Mouse (Mus musculus) olfactory bulb, adult 2 months (tissue): ENCODE data around the gene Mapk11. TPM values are rescaled to one million over a fixed set of nuclear protein-coding genes. Genes with fewer than 3 reads are reported as not detected.

ENCODE experiments used
- H3K27ac ChIP-seq: fragments of 200-500 bp; 2 replicates; pipeline ENCODE4 v1.5.1; 2012; ENCODE audit warnings: low read depth, low read length; ENCODE audit not compliant: insufficient read depth
- H3K4me1 ChIP-seq: fragments of 200-500 bp; 2 replicates; pipeline ENCODE4 v1.6.1; 2012; ENCODE audit warnings: low read length; ENCODE audit not compliant: control insufficient read depth, insufficient read depth
- H3K4me3 ChIP-seq: fragments of 200-500 bp; 2 replicates; pipeline ENCODE4 v1.5.1; 2012; ENCODE audit warnings: mild to moderate bottlenecking, low read depth, low read length, moderate library complexity; ENCODE audit not compliant: insufficient read depth
- CTCF ChIP-seq: fragments of 200-500 bp; IDR thresholded peaks from 2 replicates; pipeline ENCODE4 v1.5.1; 2012; ENCODE audit warnings: low read depth, mild to moderate bottlenecking, low read length, moderate library complexity; ENCODE audit not compliant: insufficient read depth
- POLR2A ChIP-seq: fragments of 200-500 bp; IDR thresholded peaks from 2 replicates; pipeline ENCODE4 v1.6.1; 2012; ENCODE audit warnings: mild to moderate bottlenecking, low read depth, low read length, moderate library complexity; ENCODE audit not compliant: insufficient read depth
- WGBS: fragments of 180-500 bp; shearing (Covaris S2); methylation state at CpG from one replicate; pipeline ENCODE4 v1.1.7; 2018; 5-methylcytosine and 5-hydroxymethylcytosine counted together
- polyA plus RNA-seq: library from polyadenylated mRNA; stranded (reverse); fragments of >200 nt; gene quantifications from 2 replicates; pipeline ENCODE4 v1.2.4, GENCODE M21; 2012; ENCODE audit warnings: low replicate concordance; ENCODE audit not compliant: missing spikeins, insufficient read depth, insufficient read length

Mapk11 gene
- polyA plus RNA-seq, 1 experiment = not detected

DNA sequence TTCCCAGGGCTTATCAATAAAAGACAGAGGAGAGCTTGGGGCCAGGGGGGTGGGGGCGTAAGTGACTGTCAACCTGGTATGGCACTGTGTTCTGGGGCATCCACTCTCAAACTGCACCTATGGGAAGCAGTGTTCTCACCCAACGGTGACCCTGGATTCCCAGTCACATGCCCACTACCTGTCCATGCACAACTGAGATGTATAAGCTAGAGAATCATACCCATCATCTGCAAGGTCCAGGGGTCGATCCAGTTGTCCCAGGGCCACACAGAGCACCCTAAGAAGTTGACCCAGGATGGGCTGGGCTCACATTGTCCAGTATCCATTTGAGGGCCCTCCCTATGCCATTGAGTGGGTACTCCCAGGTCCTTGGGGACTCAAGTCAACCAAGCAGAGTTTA is 25.1 kb downstream of the Mapk11 start:
- 93% methylated on average over 3 of the region's 3 CpGs for WGBS
- TF ChIP-seq CTCF (no peak), POLR2A (no peak)
- Histone ChIP-seq H3K4me3 (no peak overlapping the region), H3K27ac (no peak overlapping the region), H3K4me1 (peaks cover 43% of the 10 kb centered on the region)

DNA sequence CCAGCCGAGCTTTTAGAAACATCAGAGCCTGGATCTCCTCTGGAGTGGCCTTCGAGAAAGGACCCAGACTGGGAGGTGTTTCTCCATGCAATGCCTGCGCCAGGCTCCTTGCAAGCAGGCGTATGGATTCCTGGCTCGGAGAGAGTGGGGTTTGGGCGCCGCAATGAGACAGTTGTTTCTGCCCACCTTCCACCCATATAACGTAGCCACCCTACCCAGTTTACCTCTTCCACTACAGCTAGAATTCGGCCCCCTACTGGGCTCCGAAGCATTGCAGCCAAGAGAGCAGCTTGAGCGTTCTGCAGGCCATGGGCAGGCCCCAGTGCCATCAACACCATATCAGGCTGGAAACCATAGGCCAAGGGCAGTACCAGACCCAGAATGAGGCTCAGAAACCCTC is 25.8 kb downstream of the Mapk11 start:
- Histone ChIP-seq H3K4me1 (peaks cover 37% of the 10 kb centered on the region), H3K27ac (peak overlapping the region; percentile 47; the same call in 1 of the 2 replicates)

DNA sequence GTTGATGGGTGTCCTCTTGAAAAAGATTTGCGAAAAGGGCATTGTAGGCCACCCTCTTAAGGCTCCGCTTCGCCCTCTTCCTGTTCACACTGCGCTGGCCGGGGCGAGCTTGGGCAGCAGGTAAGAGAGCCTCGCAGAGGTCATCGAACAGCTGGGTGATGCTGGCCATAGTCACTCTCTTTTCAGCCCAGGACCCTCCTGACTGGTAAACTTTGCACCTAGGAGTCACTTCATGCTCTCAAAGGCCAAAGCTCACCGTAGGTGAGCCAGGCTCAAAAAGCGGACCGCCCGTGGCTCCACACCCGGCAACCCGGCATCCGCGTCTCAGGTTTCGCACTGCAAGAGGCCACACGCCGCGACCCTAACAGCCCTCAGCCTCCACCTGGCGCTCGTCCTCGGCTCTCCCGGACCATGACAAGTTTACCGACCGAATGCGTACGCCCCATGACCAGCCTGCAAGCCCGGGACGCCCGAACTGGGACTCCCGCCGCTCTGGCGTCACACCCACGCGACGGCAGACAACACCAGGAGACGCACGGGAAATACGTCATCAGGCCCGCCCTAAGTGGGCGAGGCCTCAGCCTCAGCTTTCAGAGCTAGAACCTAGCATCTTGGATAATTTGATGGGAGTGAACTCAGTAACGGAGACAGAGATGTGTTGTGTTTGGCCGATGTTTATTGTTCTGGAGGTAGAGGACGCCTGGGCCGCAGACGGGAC is 26.6 kb downstream of the Mapk11 start, which contains the start of gene Tubgcp6:
Gene Tubgcp6, minus strand, starts transcription at position 464 of the 718 bp plus-strand sequence.
- Histone ChIP-seq H3K4me1 (peaks cover 32% of the 10 kb centered on the region), H3K27ac (peak within 1 kb of the TSS; percentile 47), H3K4me3 (peak within 1 kb of the TSS; percentile 81)
- peak; percentile 74; the same call in 1 of the 2 replicates for TF ChIP-seq POLR2A
- no peak for TF ChIP-seq CTCF
- WGBS = under 1% methylated on average over 47 of the region's 47 CpGs

More for the DNA sequence above, 25.8 kb downstream of the Mapk11 start:
- 13% methylated on average over 11 of the region's 11 CpGs for WGBS
- TF ChIP-seq CTCF = peak; percentile 25; the same call in 1 of the 2 replicates
- no peak for TF ChIP-seq POLR2A
- H3K4me3 ChIP-seq = peak overlapping the region; percentile 81

DNA sequence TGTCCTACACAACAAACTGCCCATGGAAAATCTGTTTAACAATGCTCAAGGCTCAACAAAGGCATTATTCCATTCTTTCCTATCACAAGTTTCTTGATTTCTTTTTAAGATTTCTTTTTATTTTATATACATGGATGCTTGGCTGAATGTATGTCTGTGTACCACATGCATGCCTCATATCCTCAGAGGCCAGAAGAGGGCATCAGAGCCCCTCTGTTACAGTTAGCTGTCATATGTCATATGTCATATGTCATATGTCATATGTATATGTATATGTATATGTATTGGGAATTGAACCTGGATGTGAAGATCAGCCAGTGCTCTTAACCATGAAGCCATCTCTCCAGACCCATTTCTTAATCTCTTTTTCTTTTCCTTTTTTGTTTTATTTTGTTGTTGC is 31.4 kb downstream of the Mapk11 start:
- H3K4me1 ChIP-seq = peaks cover 17% of the 10 kb centered on the region
- no peak for TF ChIP-seq POLR2A
- TF ChIP-seq CTCF = no peak
- H3K27ac ChIP-seq = no peak overlapping the region
- no peak overlapping the region for H3K4me3 ChIP-seq

DNA sequence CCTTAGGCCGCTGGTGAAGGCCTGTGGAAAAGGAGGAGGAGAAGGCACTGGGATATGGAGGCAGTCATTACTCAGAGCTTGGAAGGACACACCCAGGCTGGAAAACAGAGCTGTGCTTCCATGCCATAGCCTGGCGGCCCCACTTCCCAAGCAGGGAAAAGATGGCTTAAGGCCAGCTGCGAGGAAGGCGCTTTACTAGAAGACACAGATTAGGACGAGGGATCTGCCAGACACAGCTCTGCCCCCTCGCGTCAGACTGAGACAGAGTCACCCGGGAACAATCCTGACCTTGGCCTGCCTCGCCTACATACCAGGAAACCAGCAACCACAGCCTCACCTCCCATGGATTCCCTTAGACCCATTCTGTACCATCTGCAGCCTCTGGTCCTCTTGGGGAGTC is 39.3 kb downstream of the Mapk11 start:
- H3K4me1 ChIP-seq = no peaks in the 10 kb centered on the region
- no peak overlapping the region for H3K27ac ChIP-seq
- no peak overlapping the region for H3K4me3 ChIP-seq
- 67% methylated on average over 9 of the region's 9 CpGs for WGBS
- no peak for TF ChIP-seq CTCF
- TF ChIP-seq POLR2A = no peak

DNA sequence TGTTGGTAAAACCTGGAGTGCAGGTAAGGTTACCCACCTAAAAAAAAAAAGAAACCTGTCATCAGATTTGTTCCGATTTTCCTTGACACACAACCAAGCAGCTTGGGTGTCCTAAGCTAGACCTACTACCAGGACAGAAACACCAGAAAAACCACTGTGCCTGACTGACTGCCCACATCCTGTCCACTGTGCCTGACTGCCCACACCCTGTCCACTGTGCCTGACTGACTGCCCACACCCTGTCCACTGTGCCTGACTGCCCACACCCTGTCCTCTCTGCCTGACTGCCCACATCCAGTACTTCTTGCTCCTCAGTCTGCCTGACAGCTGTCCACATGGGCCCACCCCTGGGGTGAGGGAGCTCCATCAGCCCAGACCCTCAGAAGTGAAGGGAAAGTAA is 42.5 kb downstream of the Mapk11 start:
- Histone ChIP-seq H3K4me1 (no peaks in the 10 kb centered on the region), H3K27ac (no peak overlapping the region), H3K4me3 (no peak overlapping the region)
- TF ChIP-seq POLR2A = no peak
- no peak for TF ChIP-seq CTCF
- 95% methylated on average over 1 of the region's 1 CpGs for WGBS

DNA sequence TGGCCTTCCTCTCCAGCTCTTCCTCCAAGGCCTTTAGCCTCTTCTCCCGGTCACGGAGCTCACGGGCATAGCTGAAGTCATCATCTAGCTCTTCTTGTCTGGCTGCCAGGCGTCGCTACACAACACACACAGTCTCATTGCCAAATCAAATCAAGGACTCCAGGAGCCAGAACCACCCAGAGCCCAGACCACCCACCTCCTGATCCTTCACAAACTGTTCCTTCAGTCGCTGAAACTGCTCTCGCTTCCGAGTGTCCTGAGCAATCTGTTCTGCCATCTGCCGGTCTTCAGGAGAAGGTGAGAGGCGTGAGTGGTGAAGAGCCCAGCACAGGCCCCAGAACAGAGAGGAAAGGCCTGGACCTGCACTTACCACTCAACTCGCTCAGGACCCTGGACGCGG is 43.4 kb downstream of the Mapk11 start:
- Histone ChIP-seq H3K27ac (no peak overlapping the region), H3K4me1 (no peaks in the 10 kb centered on the region), H3K4me3 (no peak overlapping the region)
- TF ChIP-seq CTCF = no peak
- TF ChIP-seq POLR2A = no peak
- 81% methylated on average over 13 of the region's 13 CpGs for WGBS

DNA sequence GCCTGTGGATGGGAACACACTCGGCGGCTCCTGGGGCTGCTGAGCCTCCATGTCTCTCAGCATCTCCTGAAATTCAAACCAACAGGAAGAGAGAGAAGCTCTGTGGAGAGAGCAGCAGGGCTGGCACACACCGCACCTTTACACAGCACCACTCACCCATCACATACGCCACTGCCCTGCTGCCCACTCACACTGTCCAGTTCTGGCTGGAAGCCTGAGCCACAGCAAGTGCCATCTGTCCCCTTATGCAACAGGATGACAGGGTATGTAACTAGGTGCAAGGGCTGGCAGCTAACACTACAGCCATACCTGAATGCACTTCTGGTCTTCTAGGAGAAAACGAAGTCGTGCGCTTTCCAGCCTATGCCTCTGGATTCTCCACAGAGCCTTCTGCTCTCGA is 45.0 kb downstream of the Mapk11 start:
- no peak for TF ChIP-seq CTCF
- Histone ChIP-seq H3K4me3 (no peak overlapping the region), H3K4me1 (no peaks in the 10 kb centered on the region), H3K27ac (no peak overlapping the region)
- WGBS = 92% methylated on average over 8 of the region's 8 CpGs

DNA sequence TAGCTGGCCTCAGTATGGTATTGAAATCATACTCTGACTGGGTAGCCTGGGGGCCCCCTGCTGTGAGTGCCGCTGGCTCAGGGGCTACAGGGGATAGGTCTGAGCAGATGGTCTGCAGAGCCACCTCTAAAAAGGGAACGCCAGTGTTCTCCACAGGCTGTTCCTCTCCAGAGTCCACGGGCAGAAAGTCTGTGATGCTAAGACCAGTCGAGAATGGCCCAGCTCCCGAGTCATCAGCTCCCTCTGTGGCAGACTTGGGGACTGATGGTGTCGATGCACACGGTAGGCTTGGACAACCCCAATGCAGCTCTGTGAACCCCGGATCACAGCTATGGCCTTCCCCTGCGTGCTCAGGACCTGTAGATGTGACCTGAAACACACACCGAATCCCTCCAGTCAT is 45.5 kb downstream of the Mapk11 start:
- Histone ChIP-seq H3K27ac (no peak overlapping the region), H3K4me1 (no peaks in the 10 kb centered on the region), H3K4me3 (no peak overlapping the region)
- TF ChIP-seq POLR2A (no peak), CTCF (no peak)
- WGBS = 82% methylated on average over 10 of the region's 10 CpGs
